Mouse (Mus musculus) liver, postnatal 0 days (tissue): Measurements from ENCODE around the gene Maff.

Experiments used
- CTCF ChIP-seq: sonication (generic); IDR thresholded peaks from 2 replicates; pipeline ENCODE4 v1.5.1; 2016; ENCODE audit warnings: antibody characterized with exemption, low read depth
- EP300 ChIP-seq: IDR thresholded peaks from 2 replicates; pipeline ENCODE4 v1.6.1; 2016; ENCODE audit warnings: antibody characterized with exemption, low read depth, mild to moderate bottlenecking

DNA sequence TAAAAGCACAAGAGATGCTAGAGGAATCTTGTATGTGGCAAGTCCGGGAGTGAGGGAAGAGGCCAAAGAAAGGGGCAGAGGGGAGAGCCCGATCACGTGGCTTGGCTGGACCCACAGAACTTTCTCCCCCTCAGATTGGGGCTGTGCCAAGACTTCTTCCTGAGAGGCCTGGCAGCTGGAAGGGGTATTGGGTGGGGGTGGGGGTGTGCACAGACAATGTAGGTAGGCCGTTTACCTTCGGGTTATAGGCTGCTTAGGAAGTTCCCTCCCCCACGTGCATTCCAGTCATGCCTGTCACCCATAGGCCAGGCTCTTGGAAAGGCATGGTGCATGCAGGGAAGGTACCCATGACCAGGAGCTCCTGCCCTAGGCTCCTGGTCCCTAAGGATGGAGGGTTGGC, 13.5 kb downstream of the Maff start:
- TF ChIP-seq CTCF (no peak), EP300 (no peak)
